Comparison of ENCODE assay signal across 20 mouse cellular contexts in the genomic region with DNA sequence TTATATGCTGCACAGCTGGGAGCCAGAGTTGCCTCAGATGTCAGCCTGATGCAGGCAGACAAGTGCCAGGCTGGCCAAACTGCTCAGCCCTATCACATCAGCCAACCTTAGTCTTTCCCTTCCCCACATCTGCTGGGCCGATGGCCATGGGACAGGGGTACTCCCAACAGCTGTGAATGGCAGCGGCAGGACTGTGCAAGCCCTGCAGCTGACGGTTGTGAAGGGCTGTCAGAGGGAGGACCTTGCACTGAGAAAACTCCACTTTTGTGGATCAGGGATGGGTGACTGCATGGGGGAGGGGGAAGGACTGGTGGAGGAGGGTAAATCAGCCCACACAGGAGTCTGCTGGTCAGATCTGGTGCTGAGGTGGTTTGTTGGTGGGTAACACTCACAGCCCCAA. TPM values are rescaled to one million over a fixed set of nuclear protein-coding genes. Genes with fewer than 3 reads are reported as not detected.
"Had no signal": no experiment of that assay in that cellular context is flagged by ENCODE, and none has a peak within 500 bp of the region (broad histone marks: within the 10 kb centered on the region; RNA-seq: fewer than 3 reads in every experiment).

No protein-coding gene starts in this region.

- H3K4me1 ChIP-seq: liver, embryonic 13.5 days; liver, embryonic 15.5 days; lung, embryonic 15.5 days; stomach, embryonic 15.5 days had no signal

- H3K9ac ChIP-seq: liver, embryonic 13.5 days; liver, embryonic 15.5 days; liver, postnatal 0 days; lung, embryonic 15.5 days; neural tube, embryonic 12.5 days; stomach, embryonic 15.5 days had no signal

- H3K4me2 ChIP-seq: liver, embryonic 13.5 days; liver, embryonic 15.5 days; lung, embryonic 15.5 days; neural tube, embryonic 12.5 days; stomach, embryonic 15.5 days had no signal

- H3K9me3 ChIP-seq: liver, embryonic 13.5 days; liver, embryonic 15.5 days; lung, embryonic 15.5 days; neural tube, embryonic 12.5 days; stomach, embryonic 15.5 days had no signal

- H3K4me3 ChIP-seq: liver, embryonic 13.5 days; liver, embryonic 15.5 days; lung, embryonic 15.5 days; megakaryocyte, embryonic 14.5 days; neural tube, embryonic 12.5 days; stomach, embryonic 15.5 days had no signal

- DNase-seq: liver, embryonic 13.5 days; liver, postnatal 0 days; lung, adult 2 months; lung, postnatal 14 days; lung, postnatal 36 days; right cerebral cortex, postnatal 14 days; thymus, adult 2 months; thymus, postnatal 25 days; thymus, postnatal 4 days had no signal

- ATAC-seq: liver, postnatal 0 days; lung, postnatal 0 days had no signal

- H3K36me3 ChIP-seq: liver, embryonic 13.5 days; liver, embryonic 15.5 days; lung, embryonic 15.5 days; neural tube, embryonic 12.5 days; stomach, embryonic 15.5 days had no signal

- H3K27me3 ChIP-seq: liver, embryonic 13.5 days; liver, embryonic 15.5 days; lung, embryonic 15.5 days; neural tube, embryonic 12.5 days had no signal

- H3K27ac ChIP-seq: liver, embryonic 13.5 days; liver, embryonic 15.5 days; lung, embryonic 15.5 days; macrophage; neural tube, embryonic 12.5 days; stomach, embryonic 15.5 days; stomach, postnatal 0 days had no signal

RNA-seq across cellular contexts. Expression of a gene that starts 59.1 kb away (rescaled TPM):
- total RNA-seq: megakaryocyte progenitor cell, adult 5-6 weeks; midbrain, postnatal 0 days; neutrophil, adult 5-6 weeks had no signal
- polyA plus RNA-seq: macrophage; midbrain, postnatal 0 days had no signal
